Mouse (Mus musculus) hindbrain, embryonic 11.5 days (tissue): ENCODE data around the gene Ppp1r3g. TPM values are rescaled to one million over a fixed set of nuclear protein-coding genes. Genes with fewer than 3 reads are reported as not detected.

Experiments
- ATAC-seq: fragments of 200-750 bp; cut with Nextera tagmentation; 2 replicates; pipeline ENCODE4 v1.8.0; 2017; ENCODE audit warnings: mild to moderate bottlenecking, moderate TSS enrichment, moderate library complexity; ENCODE audit not compliant: low FRiP score
- DNase-seq: peaks from one replicate; pipeline ENCODE4 v3.0.0-alpha.2; 2015; ENCODE audit warnings: low spot score
- H3K27ac ChIP-seq: fragments of 300-500 bp; sonication (generic); 2 replicates; pipeline ENCODE4 v1.5.1; 2014; ENCODE audit warnings: mild to moderate bottlenecking, low read depth, low read length
- H3K27me3 ChIP-seq: fragments of 300-500 bp; sonication (generic); 2 replicates; pipeline ENCODE4 v1.6.1; 2014; ENCODE audit warnings: mild to moderate bottlenecking, low read length, moderate library complexity, mixed read lengths; ENCODE audit not compliant: control insufficient read depth, insufficient read depth
- H3K36me3 ChIP-seq: fragments of 300-500 bp; sonication (generic); 2 replicates; pipeline ENCODE4 v1.6.1; 2014; ENCODE audit warnings: mild to moderate bottlenecking, low read length, moderate library complexity, mixed read lengths; ENCODE audit not compliant: control insufficient read depth, insufficient read depth
- H3K4me1 ChIP-seq: fragments of 300-500 bp; sonication (generic); replicated peaks from 2 replicates; pipeline ENCODE4 v1.6.1; 2014; ENCODE audit warnings: low read length, mixed read lengths; ENCODE audit not compliant: control insufficient read depth, insufficient read depth
- H3K4me2 ChIP-seq: fragments of 300-500 bp; sonication (generic); replicated peaks from 2 replicates; pipeline ENCODE4 v1.6.1; 2014; ENCODE audit warnings: mild to moderate bottlenecking, low read depth, low read length
- H3K4me3 ChIP-seq: fragments of 300-500 bp; sonication (generic); 2 replicates; pipeline ENCODE4 v1.5.1; 2014; ENCODE audit warnings: low read depth, low read length
- H3K9ac ChIP-seq: fragments of 300-500 bp; sonication (generic); 2 replicates; pipeline ENCODE4 v1.6.1; 2014; ENCODE audit warnings: low read depth, low read length
- H3K9me3 ChIP-seq: fragments of 300-500 bp; sonication (generic); 2 replicates; pipeline ENCODE4 v1.6.1; 2016; ENCODE audit warnings: low read length; ENCODE audit not compliant: control insufficient read depth
- WGBS: fragments of 180-500 bp; shearing (Covaris S2); extraction: QIAGEN DNeasy Blood & Tissue Kit; methylation state at CpG from one replicate; pipeline ENCODE4 v1.1.7; 2014; 5-methylcytosine and 5-hydroxymethylcytosine counted together
- polyA plus RNA-seq: library from polyadenylated mRNA; unstranded; fragments of >200 nt; fragmentation: Nextera tagmentation; extraction: Ambion mirVana; gene quantifications from 2 replicates; pipeline ENCODE4 v1.2.1, GENCODE M21; 2014

The Ppp1r3g gene
- 0.76 and 0.82 TPM in 2 replicates for polyA plus RNA-seq

GRCm38 (mm10) chr13:35958539-35958938 lies at the start of gene Ppp1r3g:
Gene Ppp1r3g (plus strand): TSS chr13:35958839.
- no peaks in the 10 kb centered on the region for H3K36me3 ChIP-seq
- H3K4me3 ChIP-seq, result no peak within 1 kb of the TSS
- DNase-seq (no peak), ATAC-seq (no peak)
- H3K4me2 ChIP-seq, result no peak within 1 kb of the TSS
- no peaks in the 10 kb centered on the region for H3K27me3 ChIP-seq
- no peak within 1 kb of the TSS for H3K27ac ChIP-seq
- H3K4me1 ChIP-seq, result no peaks in the 10 kb centered on the region
- H3K9ac ChIP-seq, result no peak within 1 kb of the TSS
- WGBS, result 100% methylated on average over 1 of the region's 1 CpGs
- no peaks in the 10 kb centered on the region for H3K9me3 ChIP-seq

- Histone ChIP-seq H3K4me3 (no peak overlapping the region), H3K9me3 (no peaks in the 10 kb centered on the region), H3K9ac (no peak overlapping the region), H3K36me3 (no peaks in the 10 kb centered on the region), H3K27me3 (no peaks in the 10 kb centered on the region), H3K4me2 (no peak overlapping the region), H3K4me1 (no peaks in the 10 kb centered on the region), H3K27ac (no peak overlapping the region)
- DNase-seq, result no peak
- no peak for ATAC-seq
- 85% methylated on average over 1 of the region's 1 CpGs for WGBS
These were observed 47.2 kb upstream of the Ppp1r3g start for GRCm38 (mm10) chr13:35911476-35911875.

GRCm38 (mm10) chr13:35937991-35938390 lies 20.6 kb upstream of the Ppp1r3g start:
- ATAC-seq, result no peak
- H3K4me2 ChIP-seq, result no peak overlapping the region
- 82% methylated on average over 2 of the region's 2 CpGs for WGBS
- no peak overlapping the region for H3K9ac ChIP-seq
- no peak overlapping the region for H3K4me3 ChIP-seq
- H3K4me1 ChIP-seq, result no peaks in the 10 kb centered on the region
- no peaks in the 10 kb centered on the region for H3K27me3 ChIP-seq
- no peaks in the 10 kb centered on the region for H3K9me3 ChIP-seq
- no peaks in the 10 kb centered on the region for H3K36me3 ChIP-seq
- no peak for DNase-seq
- no peak overlapping the region for H3K27ac ChIP-seq

- Histone ChIP-seq H3K4me2 (no peak overlapping the region), H3K9me3 (no peaks in the 10 kb centered on the region), H3K27ac (no peak overlapping the region), H3K4me3 (no peak overlapping the region), H3K27me3 (no peaks in the 10 kb centered on the region), H3K36me3 (no peaks in the 10 kb centered on the region), H3K9ac (no peak overlapping the region), H3K4me1 (no peaks in the 10 kb centered on the region)
- DNase-seq (no peak), ATAC-seq (no peak)
- WGBS, result 77% methylated on average over 18 of the region's 18 CpGs
These were observed 18.6 kb upstream of the Ppp1r3g start for GRCm38 (mm10) chr13:35939871-35940665.

- H3K9ac ChIP-seq, result no peak overlapping the region
- H3K4me3 ChIP-seq, result no peak overlapping the region
- H3K9me3 ChIP-seq, result no peaks in the 10 kb centered on the region
- ATAC-seq (no peak), DNase-seq (no peak)
- no peak overlapping the region for H3K27ac ChIP-seq
- H3K4me1 ChIP-seq, result no peaks in the 10 kb centered on the region
- no peak overlapping the region for H3K4me2 ChIP-seq
- no peaks in the 10 kb centered on the region for H3K36me3 ChIP-seq
- no peaks in the 10 kb centered on the region for H3K27me3 ChIP-seq
- 86% methylated on average over 5 of the region's 5 CpGs for WGBS
These were observed 17.7 kb upstream of the Ppp1r3g start for GRCm38 (mm10) chr13:35940934-35941333.

- 0 out of 2 replicates have a peak, but pooled peaks have one; percentile 35 for ATAC-seq
- Histone ChIP-seq H3K9ac (no peak overlapping the region), H3K4me3 (no peak overlapping the region), H3K27ac (no peak overlapping the region), H3K4me1 (no peaks in the 10 kb centered on the region), H3K36me3 (no peaks in the 10 kb centered on the region), H3K27me3 (no peaks in the 10 kb centered on the region), H3K9me3 (no peaks in the 10 kb centered on the region), H3K4me2 (no peak overlapping the region)
- DNase-seq, result no peak
- WGBS, result 75% methylated on average over 20 of the region's 20 CpGs
These were observed 11.8 kb upstream of the Ppp1r3g start for GRCm38 (mm10) chr13:35946659-35947353.

- no peaks in the 10 kb centered on the region for H3K9me3 ChIP-seq
- WGBS, result 25% methylated on average over 14 of the region's 14 CpGs
- H3K4me3 ChIP-seq, result no peak overlapping the region
- no peaks in the 10 kb centered on the region for H3K36me3 ChIP-seq
- DNase-seq (peak; percentile 88), ATAC-seq (no peak)
- H3K9ac ChIP-seq, result no peak overlapping the region
- H3K4me1 ChIP-seq, result no peaks in the 10 kb centered on the region
- H3K27ac ChIP-seq, result no peak overlapping the region
- no peaks in the 10 kb centered on the region for H3K27me3 ChIP-seq
- no peak overlapping the region for H3K4me2 ChIP-seq
These were observed 11.2 kb upstream of the Ppp1r3g start for GRCm38 (mm10) chr13:35947354-35948000.

- DNase-seq, result no peak
These were observed 8.7 kb upstream of the Ppp1r3g start for GRCm38 (mm10) chr13:35949814-35950455.

More at GRCm38 (mm10) chr13:35949814-35950455, 8.7 kb upstream of the Ppp1r3g start:
- Histone ChIP-seq H3K4me3 (no peak overlapping the region), H3K27me3 (no peaks in the 10 kb centered on the region), H3K27ac (no peak overlapping the region), H3K9me3 (no peaks in the 10 kb centered on the region), H3K4me2 (no peak overlapping the region), H3K9ac (no peak overlapping the region), H3K4me1 (no peaks in the 10 kb centered on the region), H3K36me3 (no peaks in the 10 kb centered on the region)
- WGBS, result 80% methylated on average over 17 of the region's 17 CpGs
- no peak for ATAC-seq
